Mouse (Mus musculus): ENCODE results near the gene Gucd1. TPM values are rescaled to one million over a fixed set of nuclear protein-coding genes. Genes with fewer than 3 reads are reported as not detected.
A peak's percentile ranks its signal among the peaks of the same experiment; 100 is the strongest.

The Gucd1 gene
- polyA plus RNA-seq, 1 experiment from 2014 or later: 80.9 TPM

- Histone ChIP-seq H3K36me3 (ENCODE audit: control insufficient read depth, insufficient read depth) (no peaks in the 10 kb centered on the region), H3K27ac (ENCODE audit: low read depth, low read length) (no peak overlapping the region), H3K27me3 (replicated peaks; ENCODE audit: control insufficient read depth, insufficient read depth, low read length) (no peaks in the 10 kb centered on the region), H3K4me3 (ENCODE audit: low read depth, low read length) (no peak overlapping the region), H3K4me2 (replicated peaks; ENCODE audit: low read depth) (no peak overlapping the region), H3K9ac (ENCODE audit: low read depth, low read length) (no peak overlapping the region), H3K9me3 (ENCODE audit: control insufficient read depth) (no peaks in the 10 kb centered on the region), H3K4me1 (replicated peaks; ENCODE audit: control insufficient read depth, insufficient read depth, low read length) (0 out of 2 replicates have a peak, but pooled peaks cover 3% of the 10 kb centered on the region)
- 61% methylated on average over 6 of the region's 6 CpGs for WGBS
- no peak for TF ChIP-seq CTCF (IDR thresholded peaks at IDR 0.05; ENCODE audit: low read depth)
- no peak for ATAC-seq
Observed at GRCm38 (mm10) chr10:75448806-75449420, 68.9 kb downstream of the Gucd1 start.

DNA sequence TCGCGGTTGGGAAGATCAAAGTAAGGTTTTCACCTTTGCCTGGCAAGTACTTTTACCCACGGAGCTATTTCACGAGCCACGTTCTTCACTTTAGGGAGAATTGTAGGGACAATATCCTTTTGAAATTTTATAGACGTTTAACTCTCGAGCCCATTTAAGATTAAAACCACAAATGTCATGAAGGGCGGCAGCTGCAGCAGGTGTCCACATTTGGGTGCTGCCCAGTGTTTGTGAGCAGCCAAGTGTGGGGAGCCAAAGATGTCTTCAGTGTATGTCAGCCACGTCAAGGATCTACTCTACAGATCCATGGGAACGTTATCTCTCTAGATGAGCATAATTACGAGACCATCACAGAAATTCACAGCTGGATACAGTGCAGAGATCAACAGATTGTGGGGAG, 70.3 kb downstream of the Gucd1 start:
- no peak for ATAC-seq
- Histone ChIP-seq H3K27me3 (replicated peaks; ENCODE audit: control insufficient read depth, insufficient read depth, low read length) (no peaks in the 10 kb centered on the region), H3K4me2 (replicated peaks; ENCODE audit: low read depth) (no peak overlapping the region), H3K9me3 (ENCODE audit: control insufficient read depth) (no peaks in the 10 kb centered on the region), H3K4me1 (replicated peaks; ENCODE audit: control insufficient read depth, insufficient read depth, low read length) (0 out of 2 replicates have a peak, but pooled peaks cover 3% of the 10 kb centered on the region), H3K9ac (ENCODE audit: low read depth, low read length) (no peak overlapping the region), H3K27ac (ENCODE audit: low read depth, low read length) (no peak overlapping the region), H3K4me3 (ENCODE audit: low read depth, low read length) (no peak overlapping the region), H3K36me3 (ENCODE audit: control insufficient read depth, insufficient read depth) (no peaks in the 10 kb centered on the region)
- 83% methylated on average over 11 of the region's 11 CpGs for WGBS
- TF ChIP-seq CTCF (IDR thresholded peaks at IDR 0.05; ENCODE audit: low read depth): no peak

DNA sequence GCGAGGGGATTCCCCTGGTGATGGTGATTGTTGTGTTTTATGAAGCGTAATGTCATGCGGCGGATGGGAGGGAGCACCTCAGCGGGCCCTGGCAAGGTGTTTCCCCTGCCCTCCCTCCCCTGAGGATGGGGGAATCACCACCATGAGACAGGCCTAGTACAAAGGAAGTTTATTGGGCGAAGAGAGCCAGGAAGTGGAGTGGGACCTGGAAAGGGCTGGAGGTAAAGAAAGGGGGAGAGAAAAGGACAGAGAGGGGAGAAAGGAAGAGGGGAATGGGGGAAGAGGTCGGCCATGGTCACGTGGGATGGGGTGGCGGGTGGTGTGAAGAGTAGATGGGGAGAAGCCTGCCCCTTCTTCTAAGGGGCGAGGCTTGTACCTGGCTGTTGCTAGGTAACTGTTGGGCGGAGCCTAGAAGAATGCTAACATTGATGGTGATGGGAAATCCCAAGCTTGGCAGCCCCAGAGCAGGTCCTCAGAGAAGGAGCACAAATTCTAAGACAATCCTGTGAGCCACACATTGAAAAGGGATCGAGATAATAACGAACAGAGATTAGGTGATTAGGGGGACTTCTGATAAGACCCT, 71.2 kb downstream of the Gucd1 start:
- H3K9ac ChIP-seq (ENCODE audit: low read depth, low read length): no peak overlapping the region
- no peaks in the 10 kb centered on the region for H3K36me3 ChIP-seq (ENCODE audit: control insufficient read depth, insufficient read depth)
- ATAC-seq: no peak
- no peak overlapping the region for H3K27ac ChIP-seq (ENCODE audit: low read depth, low read length)
- H3K4me2 ChIP-seq (replicated peaks; ENCODE audit: low read depth): no peak overlapping the region
- WGBS: 66% methylated on average over 13 of the region's 13 CpGs
- no peaks in the 10 kb centered on the region for H3K27me3 ChIP-seq (replicated peaks; ENCODE audit: control insufficient read depth, insufficient read depth, low read length)
- H3K4me3 ChIP-seq (ENCODE audit: low read depth, low read length): no peak overlapping the region
- TF ChIP-seq CTCF (IDR thresholded peaks at IDR 0.05; ENCODE audit: low read depth): no peak
- H3K4me1 ChIP-seq (replicated peaks; ENCODE audit: control insufficient read depth, insufficient read depth, low read length): 0 out of 2 replicates have a peak, but pooled peaks cover 6% of the 10 kb centered on the region
- no peaks in the 10 kb centered on the region for H3K9me3 ChIP-seq (ENCODE audit: control insufficient read depth)

- H3K27ac ChIP-seq (ENCODE audit: low read depth, low read length): no peak overlapping the region
- no peaks in the 10 kb centered on the region for H3K9me3 ChIP-seq (ENCODE audit: control insufficient read depth)
Observed at GRCm38 (mm10) chr10:75445030-75445429, 72.7 kb downstream of the Gucd1 start.

GRCm38 (mm10) chr10:75444111-75444826, 73.5 kb downstream of the Gucd1 start:
- no peaks in the 10 kb centered on the region for H3K36me3 ChIP-seq (ENCODE audit: control insufficient read depth, insufficient read depth)
- H3K4me1 ChIP-seq (replicated peaks; ENCODE audit: control insufficient read depth, insufficient read depth, low read length): 0 out of 2 replicates have a peak, but pooled peaks cover 6% of the 10 kb centered on the region
- no peak for TF ChIP-seq CTCF (IDR thresholded peaks at IDR 0.05; ENCODE audit: low read depth)
- ATAC-seq: no peak
- 82% methylated on average over 19 of the region's 19 CpGs for WGBS
- no peak overlapping the region for H3K4me2 ChIP-seq (replicated peaks; ENCODE audit: low read depth)
- no peaks in the 10 kb centered on the region for H3K27me3 ChIP-seq (replicated peaks; ENCODE audit: control insufficient read depth, insufficient read depth, low read length)
- no peak overlapping the region for H3K4me3 ChIP-seq (ENCODE audit: low read depth, low read length)
- no peak overlapping the region for H3K27ac ChIP-seq (ENCODE audit: low read depth, low read length)
- no peak overlapping the region for H3K9ac ChIP-seq (ENCODE audit: low read depth, low read length)
- no peaks in the 10 kb centered on the region for H3K9me3 ChIP-seq (ENCODE audit: control insufficient read depth)

More at GRCm38 (mm10) chr10:75445030-75445429, 72.7 kb downstream of the Gucd1 start:
- no peak for ATAC-seq
- no peak overlapping the region for H3K4me2 ChIP-seq (replicated peaks; ENCODE audit: low read depth)
- H3K4me3 ChIP-seq (ENCODE audit: low read depth, low read length): no peak overlapping the region
- no peak for TF ChIP-seq CTCF (IDR thresholded peaks at IDR 0.05; ENCODE audit: low read depth)
- 42% methylated on average over 8 of the region's 8 CpGs for WGBS
- no peak overlapping the region for H3K9ac ChIP-seq (ENCODE audit: low read depth, low read length)
- no peaks in the 10 kb centered on the region for H3K36me3 ChIP-seq (ENCODE audit: control insufficient read depth, insufficient read depth)
- 0 out of 2 replicates have a peak, but pooled peaks cover 6% of the 10 kb centered on the region for H3K4me1 ChIP-seq (replicated peaks; ENCODE audit: control insufficient read depth, insufficient read depth, low read length)
- H3K27me3 ChIP-seq (replicated peaks; ENCODE audit: control insufficient read depth, insufficient read depth, low read length): no peaks in the 10 kb centered on the region

GRCm38 (mm10) chr10:75443017-75443416, 74.8 kb downstream of the Gucd1 start:
- no peak for ATAC-seq
- Histone ChIP-seq H3K27me3 (replicated peaks; ENCODE audit: control insufficient read depth, insufficient read depth, low read length) (no peaks in the 10 kb centered on the region), H3K4me1 (replicated peaks; ENCODE audit: control insufficient read depth, insufficient read depth, low read length) (0 out of 2 replicates have a peak, but pooled peaks cover 6% of the 10 kb centered on the region), H3K4me2 (replicated peaks; ENCODE audit: low read depth) (no peak overlapping the region), H3K4me3 (ENCODE audit: low read depth, low read length) (no peak overlapping the region), H3K36me3 (ENCODE audit: control insufficient read depth, insufficient read depth) (no peaks in the 10 kb centered on the region), H3K9ac (ENCODE audit: low read depth, low read length) (no peak overlapping the region), H3K27ac (ENCODE audit: low read depth, low read length) (no peak overlapping the region), H3K9me3 (ENCODE audit: control insufficient read depth) (no peaks in the 10 kb centered on the region)
- TF ChIP-seq CTCF (IDR thresholded peaks at IDR 0.05; ENCODE audit: low read depth): peak; percentile 47
- WGBS: 84% methylated on average over 4 of the region's 4 CpGs
